Mouse (Mus musculus) neural tube, embryonic 11.5 days (tissue): ENCODE data around the gene Slc25a39. TPM values are rescaled to one million over a fixed set of nuclear protein-coding genes. Genes with fewer than 3 reads are reported as not detected.

Source experiments
- ATAC-seq: fragments of 200-750 bp; cut with Nextera tagmentation; 2 replicates; pipeline ENCODE4 v1.8.0; 2017; ENCODE audit warnings: moderate number of reproducible peaks, mild to moderate bottlenecking, moderate TSS enrichment, moderate library complexity; ENCODE audit not compliant: insufficient read depth, low FRiP score, low TSS enrichment
- DNase-seq: peaks from one replicate; pipeline ENCODE4 v3.0.0-alpha.2; 2015; ENCODE audit warnings: low spot score
- H3K27ac ChIP-seq: fragments of 300-500 bp; sonication (generic); 2 replicates; pipeline ENCODE4 v1.5.1; 2014; ENCODE audit warnings: low read depth, mild to moderate bottlenecking, low read length
- H3K27me3 ChIP-seq: fragments of 300-500 bp; sonication (generic); 2 replicates; pipeline ENCODE4 v1.6.1; 2014; ENCODE audit warnings: mild to moderate bottlenecking, low read length, mixed read lengths; ENCODE audit not compliant: control insufficient read depth, insufficient read depth
- H3K36me3 ChIP-seq: fragments of 300-500 bp; sonication (generic); 2 replicates; pipeline ENCODE4 v1.6.1; 2014; ENCODE audit warnings: mild to moderate bottlenecking, low read length, moderate library complexity, mixed read lengths; ENCODE audit not compliant: control insufficient read depth, insufficient read depth
- H3K4me1 ChIP-seq: fragments of 300-500 bp; sonication (generic); 2 replicates; pipeline ENCODE4 v1.6.1; 2014; ENCODE audit warnings: low read length, mixed read lengths; ENCODE audit not compliant: control insufficient read depth, insufficient read depth
- H3K4me2 ChIP-seq: fragments of 300-500 bp; sonication (generic); 2 replicates; pipeline ENCODE4 v1.6.1; 2014; ENCODE audit warnings: low read depth, mild to moderate bottlenecking, moderate library complexity
- H3K4me3 ChIP-seq: fragments of 300-500 bp; sonication (generic); 2 replicates; pipeline ENCODE4 v1.5.1; 2014; ENCODE audit warnings: low read depth, low read length
- H3K9ac ChIP-seq: fragments of 300-500 bp; sonication (generic); 2 replicates; pipeline ENCODE4 v1.6.1; 2014; ENCODE audit warnings: mild to moderate bottlenecking, low read length
- H3K9me3 ChIP-seq: fragments of 300-500 bp; sonication (generic); 2 replicates; pipeline ENCODE4 v1.6.1; 2016; ENCODE audit warnings: low read length; ENCODE audit not compliant: control insufficient read depth
- WGBS: fragments of 180-500 bp; shearing (Covaris S2); extraction: QIAGEN DNeasy Blood & Tissue Kit; methylation state at CpG from one replicate; pipeline ENCODE4 v1.1.7; 2014; 5-methylcytosine and 5-hydroxymethylcytosine counted together
- polyA plus RNA-seq: library from polyadenylated mRNA; unstranded; fragments of >200 nt; fragmentation: Nextera tagmentation; extraction: Ambion mirVana; gene quantifications from 2 replicates; pipeline ENCODE4 v1.2.1, GENCODE M21; 2014

Gene Slc25a39
- polyA plus RNA-seq, 1 experiment from 2014 or later, result 184 TPM

DNA sequence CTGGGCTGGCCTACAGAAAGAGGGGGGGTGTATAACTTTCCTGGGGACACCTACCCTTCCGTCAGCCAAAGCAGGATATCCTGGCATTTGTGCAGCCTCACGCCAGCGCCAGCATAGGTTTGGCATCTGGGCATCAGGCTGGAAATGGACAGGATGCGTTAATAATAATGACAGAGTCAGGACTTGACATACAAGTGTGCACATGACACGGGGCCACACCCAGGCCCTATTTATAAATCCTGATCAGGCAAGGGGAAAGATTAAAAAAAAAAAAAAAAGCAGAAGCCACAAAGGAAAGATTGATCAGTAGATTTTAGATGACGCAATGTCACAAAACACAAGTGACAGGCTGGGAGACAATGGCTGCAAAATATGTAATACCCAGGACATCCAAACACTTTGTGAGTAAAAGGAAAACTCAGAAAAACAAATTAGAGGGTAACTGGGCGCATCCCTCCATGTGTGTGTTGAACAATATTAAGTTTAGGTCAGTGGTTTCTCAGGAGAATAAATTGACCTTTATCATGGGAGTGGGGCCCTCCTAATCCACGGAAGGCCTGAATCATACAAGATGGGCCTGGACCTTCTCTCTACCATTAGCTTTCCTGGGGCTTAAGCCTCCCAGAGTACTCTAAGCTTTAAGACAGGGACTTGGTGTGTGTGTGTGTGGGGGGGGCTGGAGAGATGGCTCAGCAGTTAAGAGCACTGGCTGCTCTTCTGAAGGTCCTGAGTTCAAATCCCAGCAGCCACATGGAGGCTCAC is 18.0 kb upstream of the Slc25a39 start:
- Histone ChIP-seq H3K27me3 (no peaks in the 10 kb centered on the region), H3K4me3 (no peak overlapping the region), H3K4me2 (no peak overlapping the region), H3K9me3 (no peaks in the 10 kb centered on the region), H3K36me3 (no peaks in the 10 kb centered on the region), H3K4me1 (no peaks in the 10 kb centered on the region), H3K9ac (no peak overlapping the region), H3K27ac (no peak overlapping the region)
- WGBS, result 88% methylated on average over 8 of the region's 8 CpGs
- DNase-seq (no peak), ATAC-seq (no peak)

- WGBS, result 75% methylated on average over 6 of the region's 6 CpGs
- no peak for DNase-seq
Observed at GRCm38 (mm10) chr11:102424666-102425065, 16.9 kb upstream of the Slc25a39 start.

GRCm38 (mm10) chr11:102421559-102421958 is 13.8 kb upstream of the Slc25a39 start:
- Histone ChIP-seq H3K4me1 (no peaks in the 10 kb centered on the region), H3K4me3 (no peak overlapping the region), H3K27me3 (no peaks in the 10 kb centered on the region), H3K9ac (no peak overlapping the region), H3K4me2 (no peak overlapping the region), H3K9me3 (no peaks in the 10 kb centered on the region), H3K27ac (no peak overlapping the region), H3K36me3 (no peaks in the 10 kb centered on the region)
- DNase-seq (no peak), ATAC-seq (no peak)
- WGBS, result 57% methylated on average over 8 of the region's 8 CpGs

More at GRCm38 (mm10) chr11:102424666-102425065, 16.9 kb upstream of the Slc25a39 start:
- no peaks in the 10 kb centered on the region for H3K27me3 ChIP-seq
- H3K4me2 ChIP-seq, result no peak overlapping the region
- H3K9me3 ChIP-seq, result no peaks in the 10 kb centered on the region
- H3K27ac ChIP-seq, result no peak overlapping the region
- H3K36me3 ChIP-seq, result no peaks in the 10 kb centered on the region
- no peaks in the 10 kb centered on the region for H3K4me1 ChIP-seq
- no peak overlapping the region for H3K9ac ChIP-seq
- no peak for ATAC-seq
- H3K4me3 ChIP-seq, result no peak overlapping the region

DNA sequence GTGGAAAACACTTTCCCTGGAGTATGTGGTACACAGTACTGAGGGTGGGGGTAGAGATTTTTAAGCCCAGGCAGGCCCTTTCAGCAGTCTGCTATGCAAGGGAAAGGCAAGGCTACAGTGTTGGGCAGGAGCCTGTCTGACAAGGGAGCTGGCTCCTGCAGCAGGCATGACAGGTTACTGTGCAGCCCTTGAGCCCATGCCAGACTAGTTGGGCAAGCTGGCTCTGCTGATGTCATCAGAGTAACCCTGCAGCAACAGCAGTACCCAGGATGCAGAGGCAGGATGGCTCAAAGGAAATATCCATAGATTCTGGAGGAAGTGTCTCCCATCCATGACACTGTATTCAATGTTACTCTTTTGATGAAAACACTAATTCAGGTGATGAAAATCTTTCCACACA is 11.1 kb upstream of the Slc25a39 start:
- no peaks in the 10 kb centered on the region for H3K27me3 ChIP-seq
- no peaks in the 10 kb centered on the region for H3K36me3 ChIP-seq
- no peak overlapping the region for H3K27ac ChIP-seq
- H3K4me1 ChIP-seq, result no peaks in the 10 kb centered on the region
- no peak overlapping the region for H3K4me2 ChIP-seq
- no peak overlapping the region for H3K4me3 ChIP-seq
- ATAC-seq, result no peak
- no peak for DNase-seq
- no peaks in the 10 kb centered on the region for H3K9me3 ChIP-seq
- no peak overlapping the region for H3K9ac ChIP-seq

DNA sequence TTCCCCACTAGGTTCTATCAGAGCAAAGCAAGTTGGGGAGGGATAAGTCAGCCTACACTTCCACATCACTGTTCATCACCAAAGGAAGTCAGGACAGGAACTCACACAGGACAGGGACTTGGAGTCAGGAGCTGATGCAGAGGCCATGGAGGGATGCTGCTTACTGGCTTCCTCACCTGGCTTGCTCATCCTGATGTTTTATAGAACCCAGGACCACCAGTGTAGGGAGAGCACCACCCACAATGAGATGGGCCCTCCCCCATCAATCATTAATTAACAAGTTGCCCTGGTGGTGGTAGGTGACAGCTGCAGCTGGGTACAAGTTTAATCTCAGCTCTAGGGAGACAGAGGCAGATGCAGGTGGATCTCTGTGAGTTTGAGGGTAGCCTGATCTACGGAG is 9.4 kb upstream of the Slc25a39 start:
- Histone ChIP-seq H3K27ac (no peak overlapping the region), H3K36me3 (no peaks in the 10 kb centered on the region), H3K4me1 (no peaks in the 10 kb centered on the region), H3K27me3 (no peaks in the 10 kb centered on the region), H3K9me3 (no peaks in the 10 kb centered on the region), H3K9ac (no peak overlapping the region), H3K4me3 (no peak overlapping the region), H3K4me2 (no peak overlapping the region)
- DNase-seq (no peak), ATAC-seq (no peak)
- WGBS, result 84% methylated on average over 1 of the region's 1 CpGs

- Histone ChIP-seq H3K4me2 (no peak overlapping the region), H3K36me3 (no peaks in the 10 kb centered on the region), H3K4me1 (no peaks in the 10 kb centered on the region), H3K4me3 (no peak overlapping the region), H3K9me3 (no peaks in the 10 kb centered on the region), H3K9ac (no peak overlapping the region), H3K27ac (no peak overlapping the region), H3K27me3 (no peaks in the 10 kb centered on the region)
- DNase-seq, result no peak
- no peak for ATAC-seq
- WGBS, result 79% methylated on average over 10 of the region's 10 CpGs
Observed at GRCm38 (mm10) chr11:102415034-102415802, 7.5 kb upstream of the Slc25a39 start.

- 73% methylated on average over 8 of the region's 8 CpGs for WGBS
- Histone ChIP-seq H3K9ac (no peak overlapping the region), H3K27me3 (no peaks in the 10 kb centered on the region), H3K4me2 (no peak overlapping the region), H3K9me3 (no peaks in the 10 kb centered on the region), H3K27ac (no peak overlapping the region), H3K4me1 (peaks cover 1% of the 10 kb centered on the region; the same call in 1 of the 2 replicates), H3K4me3 (no peak overlapping the region), H3K36me3 (no peaks in the 10 kb centered on the region)
- ATAC-seq, result no peak
- no peak for DNase-seq
Observed at GRCm38 (mm10) chr11:102413059-102413458, 5.3 kb upstream of the Slc25a39 start.

DNA sequence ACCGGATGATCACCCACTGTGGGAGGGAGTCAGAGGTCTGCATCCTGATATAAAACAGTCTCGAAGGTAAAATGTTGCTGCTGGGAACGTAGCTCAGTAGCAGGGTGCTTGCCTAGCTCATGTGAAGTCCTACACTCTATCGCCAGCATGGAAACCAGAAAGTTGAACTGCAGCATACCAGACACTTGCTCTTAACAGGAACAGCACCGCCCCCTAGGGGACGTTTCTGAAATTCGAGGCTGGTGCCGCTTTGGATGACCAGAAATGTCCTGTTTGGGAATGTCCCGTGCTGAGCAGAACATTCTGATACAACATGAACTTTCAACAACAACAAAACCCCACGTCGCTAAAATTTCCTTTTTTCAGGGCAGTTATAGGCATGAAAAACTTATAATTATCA is 4.0 kb upstream of the Slc25a39 start:
- WGBS, result 11% methylated on average over 11 of the region's 11 CpGs
- H3K4me1 ChIP-seq, result peaks cover 7% of the 10 kb centered on the region; the same call in 1 of the 2 replicates
- no peaks in the 10 kb centered on the region for H3K27me3 ChIP-seq
- H3K9ac ChIP-seq, result no peak overlapping the region
- H3K4me2 ChIP-seq, result no peak overlapping the region
- no peak overlapping the region for H3K27ac ChIP-seq
- no peaks in the 10 kb centered on the region for H3K9me3 ChIP-seq
- no peak for ATAC-seq
- H3K4me3 ChIP-seq, result no peak overlapping the region
- peak; percentile 92 for DNase-seq
- no peaks in the 10 kb centered on the region for H3K36me3 ChIP-seq

DNA sequence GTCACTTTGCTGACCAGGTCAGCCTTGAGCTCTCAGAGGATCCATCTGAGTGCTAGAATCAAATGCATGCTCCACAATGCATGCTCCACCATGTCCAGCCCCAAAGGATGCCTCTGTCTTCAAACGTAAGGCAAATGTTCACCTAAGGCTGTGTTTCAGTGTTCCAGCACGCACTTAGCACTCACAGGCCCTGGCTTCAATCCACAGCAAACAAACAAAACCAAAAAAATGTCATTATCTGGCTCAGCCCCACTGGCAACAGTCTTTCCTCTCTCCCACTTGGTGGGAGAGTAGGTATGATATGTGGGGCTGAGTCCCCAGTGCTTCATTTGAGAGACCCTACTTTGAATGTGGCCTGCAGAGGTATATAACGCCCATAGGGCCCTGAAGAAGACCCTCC is 3.3 kb upstream of the Slc25a39 start:
- Histone ChIP-seq H3K27me3 (no peaks in the 10 kb centered on the region), H3K4me1 (peaks cover 13% of the 10 kb centered on the region), H3K4me3 (no peak overlapping the region), H3K36me3 (no peaks in the 10 kb centered on the region), H3K9ac (no peak overlapping the region), H3K4me2 (no peak overlapping the region), H3K9me3 (no peaks in the 10 kb centered on the region), H3K27ac (no peak overlapping the region)
- ATAC-seq, result no peak
- 86% methylated on average over 3 of the region's 3 CpGs for WGBS
- DNase-seq, result no peak
